Mouse (Mus musculus) thymus, adult 2 months (tissue): ENCODE results near the gene Tmx1. TPM values are rescaled to one million over a fixed set of nuclear protein-coding genes. Genes with fewer than 3 reads are reported as not detected.

Experiments
- DNase-seq: peaks from one replicate; pipeline ENCODE4 v3.0.0; 2021
- H3K27ac ChIP-seq: fragments of 200-500 bp; 2 replicates; pipeline ENCODE4 v1.5.1; 2012; ENCODE audit warnings: low read length, control low read depth; ENCODE audit not compliant: control insufficient read depth, insufficient read depth
- H3K27me3 ChIP-seq: fragments of 200-500 bp; 2 replicates; pipeline ENCODE4 v1.6.1; 2012; ENCODE audit warnings: mild to moderate bottlenecking, low read length, moderate library complexity, mixed read lengths; ENCODE audit not compliant: control insufficient read depth, insufficient read depth
- H3K36me3 ChIP-seq: fragments of 200-500 bp; 2 replicates; pipeline ENCODE4 v1.6.1; 2012; ENCODE audit warnings: mild to moderate bottlenecking, low read length, moderate library complexity; ENCODE audit not compliant: control insufficient read depth, insufficient read depth
- H3K4me1 ChIP-seq: fragments of 200-500 bp; replicated peaks from 2 replicates; pipeline ENCODE4 v1.6.1; 2012; ENCODE audit warnings: low read length; ENCODE audit not compliant: control insufficient read depth, insufficient read depth
- H3K4me3 ChIP-seq: fragments of 200-500 bp; 2 replicates; pipeline ENCODE4 v1.5.1; 2012; ENCODE audit warnings: mild to moderate bottlenecking, low read length, control low read depth, moderate library complexity; ENCODE audit not compliant: control insufficient read depth, insufficient read depth
- CTCF ChIP-seq: fragments of 200-500 bp; IDR thresholded peaks from 2 replicates; pipeline ENCODE4 v1.5.1; 2012; ENCODE audit warnings: mild to moderate bottlenecking, control low read depth, low read length, moderate library complexity, borderline replicate concordance; ENCODE audit not compliant: control insufficient read depth, poor library complexity, insufficient read depth; ENCODE audit errors: extremely low read depth
- POLR2A ChIP-seq: fragments of 200-500 bp; IDR thresholded peaks from 2 replicates; pipeline ENCODE4 v1.6.1; 2012; ENCODE audit warnings: mild to moderate bottlenecking, low read length, control low read depth, moderate library complexity; ENCODE audit not compliant: control insufficient read depth, poor library complexity, insufficient read depth; ENCODE audit errors: extremely low read depth
- WGBS: fragments of 180-500 bp; shearing (Covaris S2); methylation state at CpG from one replicate; pipeline ENCODE4 v1.1.7; 2018; 5-methylcytosine and 5-hydroxymethylcytosine counted together
- polyA plus RNA-seq: library from polyadenylated mRNA; depleted of rRNA; stranded (reverse); fragments of >200 nt; gene quantifications from 2 replicates; pipeline ENCODE4 v1.2.3, GENCODE M21; 2012; rRNA removed

The Tmx1 gene
- 10.3 and 11.1 TPM in 2 replicates for polyA plus RNA-seq

DNA sequence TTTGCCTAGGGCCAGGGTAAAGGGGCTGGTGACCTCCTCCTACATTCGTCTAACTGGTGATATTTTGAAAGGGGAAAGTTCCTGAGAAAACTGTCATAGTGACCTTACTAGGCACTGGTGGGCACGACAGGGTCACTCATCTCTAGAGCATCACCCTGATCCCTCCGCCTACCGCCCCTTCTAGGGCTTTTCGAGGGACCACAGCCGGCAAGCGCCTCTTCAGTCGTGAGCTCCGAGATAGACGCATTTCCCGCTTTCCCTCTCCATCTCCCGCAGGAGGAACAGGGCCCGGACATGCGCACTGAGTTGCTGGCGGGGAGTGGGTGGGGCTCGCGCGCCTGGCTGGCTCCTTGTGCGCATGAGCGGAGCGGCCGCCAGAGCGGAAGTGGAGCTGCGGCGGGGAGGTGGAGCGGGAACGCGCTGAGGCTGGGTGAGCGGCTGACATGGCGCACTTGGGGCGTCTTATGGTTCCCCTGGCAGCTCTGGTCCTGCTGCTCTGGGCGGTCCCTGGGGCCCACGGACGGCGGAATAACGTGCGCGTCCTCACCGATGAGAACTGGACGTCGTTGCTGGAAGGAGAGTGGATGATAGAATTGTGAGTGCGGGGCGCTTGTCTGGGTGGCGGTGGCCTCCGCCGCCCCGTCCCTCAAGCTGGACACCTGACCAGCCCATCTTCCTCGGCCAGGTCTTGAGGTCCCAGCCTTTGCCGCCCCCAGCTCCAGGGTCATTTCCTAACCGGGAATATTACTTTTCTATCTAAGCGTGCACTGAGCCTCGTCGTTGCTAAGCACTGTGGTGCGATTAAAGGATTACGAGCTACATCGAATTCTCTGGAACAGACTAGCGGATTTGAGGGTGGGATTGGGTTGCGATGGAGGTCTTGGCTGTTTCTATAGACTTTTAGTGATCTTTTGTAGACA is at the start of gene Tmx1:
Gene Tmx1, plus strand, starts transcription at position 370 of the 920 bp plus-strand sequence.
- no peak within 1 kb of the TSS for H3K27ac ChIP-seq
- DNase-seq, result peak; percentile 97
- H3K27me3 ChIP-seq, result no peaks in the 10 kb centered on the region
- TF ChIP-seq CTCF (0 out of 2 replicates have a peak, but pooled peaks have one; percentile 26), POLR2A (peak; percentile 87)
- WGBS, result under 1% methylated on average over 58 of the region's 58 CpGs
- peaks cover 5% of the 10 kb centered on the region; the same call in 1 of the 2 replicates for H3K36me3 ChIP-seq
- H3K4me3 ChIP-seq, result peak within 1 kb of the TSS; percentile 64
- H3K4me1 ChIP-seq, result 0 out of 2 replicates have a peak, but pooled peaks cover 2% of the 10 kb centered on the region

DNA sequence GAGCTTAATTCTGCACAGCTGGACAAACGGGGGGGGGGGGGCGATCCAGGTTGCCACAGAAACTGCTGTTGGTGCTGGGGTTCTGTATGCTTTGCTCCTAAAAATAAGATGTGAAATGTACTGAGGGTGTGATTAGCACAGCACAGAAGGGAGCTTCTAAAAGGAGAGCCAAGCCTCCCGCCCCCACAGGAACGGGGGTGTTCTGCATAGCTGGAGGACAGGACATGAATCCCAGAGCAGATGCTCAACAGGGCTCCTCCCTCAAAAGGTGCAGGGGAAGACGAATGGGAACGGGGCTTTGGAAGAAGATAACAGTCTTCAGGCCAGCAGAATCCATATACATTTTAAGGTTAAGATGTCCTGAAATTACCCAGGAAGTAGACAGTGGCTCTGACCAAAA is 48.6 kb upstream of the Tmx1 start:
- H3K4me1 ChIP-seq, result no peaks in the 10 kb centered on the region
- TF ChIP-seq CTCF (no peak), POLR2A (no peak)
- no peaks in the 10 kb centered on the region for H3K36me3 ChIP-seq
- H3K27me3 ChIP-seq, result no peaks in the 10 kb centered on the region
- 90% methylated on average over 6 of the region's 6 CpGs for WGBS
- no peak overlapping the region for H3K27ac ChIP-seq
- no peak for DNase-seq
- no peak overlapping the region for H3K4me3 ChIP-seq

DNA sequence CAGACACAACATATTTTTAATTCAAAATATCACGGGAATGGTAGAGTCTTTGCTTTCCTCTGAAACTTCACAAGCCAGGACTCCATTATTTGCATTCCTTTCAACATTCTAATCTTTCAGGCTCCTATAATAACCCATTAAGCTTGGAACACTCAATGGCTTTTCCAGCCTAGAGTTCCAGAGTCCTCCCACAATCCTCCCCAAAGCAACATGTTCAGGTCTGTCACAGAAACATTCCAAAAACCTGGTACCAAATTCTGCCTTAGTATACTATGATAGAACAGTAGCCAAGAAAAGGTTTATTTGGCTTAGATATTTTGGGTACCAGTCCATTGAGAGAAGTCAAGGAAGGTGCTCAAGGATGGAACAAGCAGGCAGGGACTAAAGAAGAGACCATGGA is 44.5 kb upstream of the Tmx1 start:
- Histone ChIP-seq H3K4me1 (no peaks in the 10 kb centered on the region), H3K4me3 (no peak overlapping the region), H3K27ac (no peak overlapping the region), H3K36me3 (no peaks in the 10 kb centered on the region), H3K27me3 (no peaks in the 10 kb centered on the region)
- TF ChIP-seq POLR2A (no peak), CTCF (no peak)
- WGBS, result 89% methylated on average over 1 of the region's 1 CpGs
- no peak for DNase-seq

- no peak for TF ChIP-seq POLR2A
- TF ChIP-seq CTCF, result no peak
- H3K27me3 ChIP-seq, result no peaks in the 10 kb centered on the region
- 91% methylated on average over 2 of the region's 2 CpGs for WGBS
- no peak for DNase-seq
- no peaks in the 10 kb centered on the region for H3K36me3 ChIP-seq
- H3K27ac ChIP-seq, result no peak overlapping the region
- H3K4me3 ChIP-seq, result no peak overlapping the region
- no peaks in the 10 kb centered on the region for H3K4me1 ChIP-seq
Observed at GRCm38 (mm10) chr12:70409600-70409999, 43.3 kb upstream of the Tmx1 start.

GRCm38 (mm10) chr12:70420216-70420615 is 32.7 kb upstream of the Tmx1 start:
- Histone ChIP-seq H3K4me3 (no peak overlapping the region), H3K27ac (no peak overlapping the region), H3K4me1 (no peaks in the 10 kb centered on the region), H3K27me3 (no peaks in the 10 kb centered on the region), H3K36me3 (no peaks in the 10 kb centered on the region)
- no peak for TF ChIP-seq CTCF
- no peak for TF ChIP-seq POLR2A
- 96% methylated on average over 1 of the region's 1 CpGs for WGBS
- no peak for DNase-seq

- Histone ChIP-seq H3K36me3 (no peaks in the 10 kb centered on the region), H3K4me1 (no peaks in the 10 kb centered on the region)
- WGBS, result 87% methylated on average over 3 of the region's 3 CpGs
Observed at GRCm38 (mm10) chr12:70421028-70421427, 31.9 kb upstream of the Tmx1 start.

More at GRCm38 (mm10) chr12:70421028-70421427, 31.9 kb upstream of the Tmx1 start:
- Histone ChIP-seq H3K27me3 (no peaks in the 10 kb centered on the region), H3K4me3 (no peak overlapping the region), H3K27ac (no peak overlapping the region)
- TF ChIP-seq POLR2A (no peak), CTCF (no peak)
- DNase-seq, result no peak
